Mouse (Mus musculus): ENCODE data around the gene Trp53i11.
A peak's percentile ranks its signal among the peaks of the same experiment; 100 is the strongest.

- TF ChIP-seq EP300 (IDR thresholded peaks at IDR 0.05; ENCODE audit: low read depth) (peak; percentile 63; the same call in 1 of the 2 replicates), CTCF (IDR thresholded peaks at IDR 0.05; ENCODE audit: low read depth) (no peak)
Observed at GRCm38 (mm10) chr2:93162791-93163190, 24.6 kb upstream of the Trp53i11 start.

All from heart, postnatal 0 days (tissue).